Mouse (Mus musculus) embryonic facial prominence, embryonic 10.5 days (tissue): ENCODE measurements at regions not wholly inside any gene's neighbourhood (a gene's known extent, or its start where the extent isn't known, plus 50 kb on each side); places are given as distances from the start of the nearest gene placed in this dataset.

Source experiments
- DNase-seq: peaks from one replicate; pipeline ENCODE4 v3.0.0-alpha.2; 2017; ENCODE audit warnings: low spot score
- H3K27ac ChIP-seq: fragments of 300-500 bp; sonication (generic); replicated peaks from 2 replicates; pipeline ENCODE4 v1.5.1; 2016; ENCODE audit warnings: mild to moderate bottlenecking
- H3K27me3 ChIP-seq: fragments of 300-500 bp; sonication (generic); replicated peaks from 2 replicates; pipeline ENCODE4 v1.6.1; 2016; ENCODE audit warnings: low read depth, mild to moderate bottlenecking; ENCODE audit not compliant: poor library complexity, severe bottlenecking
- H3K36me3 ChIP-seq: fragments of 300-500 bp; sonication (generic); replicated peaks from 2 replicates; pipeline ENCODE4 v1.6.1; 2016; ENCODE audit warnings: mild to moderate bottlenecking, moderate library complexity
- H3K4me1 ChIP-seq: fragments of 300-500 bp; sonication (generic); 2 replicates; pipeline ENCODE4 v1.6.1; 2016
- H3K4me3 ChIP-seq: fragments of 300-500 bp; sonication (generic); 2 replicates; pipeline ENCODE4 v1.5.1; 2016; ENCODE audit warnings: mild to moderate bottlenecking, moderate library complexity
- H3K9me3 ChIP-seq: fragments of 300-500 bp; sonication (generic); 2 replicates; pipeline ENCODE4 v1.6.1; 2016; ENCODE audit warnings: mild to moderate bottlenecking
- WGBS: fragments of 180-500 bp; shearing (Covaris S2); methylation state at CpG from one replicate; pipeline ENCODE4 v1.1.7; 2016; 5-methylcytosine and 5-hydroxymethylcytosine counted together

- no peak overlapping the region for H3K4me3 ChIP-seq
- H3K9me3 ChIP-seq: no peaks in the 10 kb centered on the region
- 73% methylated on average over 6 of the region's 6 CpGs for WGBS
- DNase-seq: no peak
- H3K27me3 ChIP-seq: 0 out of 2 replicates have a peak, but pooled peaks cover 3% of the 10 kb centered on the region
- no peak overlapping the region for H3K27ac ChIP-seq
- H3K36me3 ChIP-seq: no peaks in the 10 kb centered on the region
- H3K4me1 ChIP-seq: peaks cover 11% of the 10 kb centered on the region
These were observed 95.3 kb upstream of the Syt13 start for GRCm38 (mm10) chr2:92819586-92819985.

GRCm38 (mm10) chr2:92824325-92824724 is 90.6 kb upstream of the Syt13 start:
- DNase-seq: no peak
- H3K36me3 ChIP-seq: no peaks in the 10 kb centered on the region
- 0 out of 2 replicates have a peak, but pooled peaks cover 3% of the 10 kb centered on the region for H3K9me3 ChIP-seq
- H3K4me1 ChIP-seq: peaks cover 26% of the 10 kb centered on the region
- 0 out of 2 replicates have a peak overlapping the region, but pooled peaks have one; percentile 52 for H3K27ac ChIP-seq
- 0 out of 2 replicates have a peak, but pooled peaks cover 3% of the 10 kb centered on the region for H3K27me3 ChIP-seq
- H3K4me3 ChIP-seq: no peak overlapping the region
- 70% methylated on average over 1 of the region's 1 CpGs for WGBS

- peak overlapping the region; percentile 57 for H3K27ac ChIP-seq
- 0 out of 2 replicates have a peak, but pooled peaks cover 3% of the 10 kb centered on the region for H3K9me3 ChIP-seq
- 12% methylated on average over 6 of the region's 6 CpGs for WGBS
- no peaks in the 10 kb centered on the region for H3K36me3 ChIP-seq
- H3K4me3 ChIP-seq: no peak overlapping the region
- no peak for DNase-seq
- peaks cover 26% of the 10 kb centered on the region for H3K4me1 ChIP-seq
- 0 out of 2 replicates have a peak, but pooled peaks cover 3% of the 10 kb centered on the region for H3K27me3 ChIP-seq
These were observed 89.5 kb upstream of the Syt13 start for GRCm38 (mm10) chr2:92825395-92825794.

GRCm38 (mm10) chr2:92830134-92830533 is 84.8 kb upstream of the Syt13 start:
- no peak overlapping the region for H3K27ac ChIP-seq
- no peaks in the 10 kb centered on the region for H3K27me3 ChIP-seq
- no peak for DNase-seq
- no peak overlapping the region for H3K4me3 ChIP-seq
- H3K9me3 ChIP-seq: 0 out of 2 replicates have a peak, but pooled peaks cover 3% of the 10 kb centered on the region
- peaks cover 17% of the 10 kb centered on the region for H3K4me1 ChIP-seq
- no peaks in the 10 kb centered on the region for H3K36me3 ChIP-seq
- WGBS: 78% methylated on average over 2 of the region's 2 CpGs

GRCm38 (mm10) chr2:92831784-92832183 is 83.1 kb upstream of the Syt13 start:
- Histone ChIP-seq H3K27me3 (no peaks in the 10 kb centered on the region), H3K27ac (no peak overlapping the region), H3K4me1 (peaks cover 11% of the 10 kb centered on the region; the same call in 1 of the 2 replicates), H3K9me3 (0 out of 2 replicates have a peak, but pooled peaks cover 3% of the 10 kb centered on the region), H3K4me3 (no peak overlapping the region), H3K36me3 (no peaks in the 10 kb centered on the region)
- WGBS: 71% methylated on average over 7 of the region's 7 CpGs
- no peak for DNase-seq

GRCm38 (mm10) chr2:92836203-92836602 is 78.7 kb upstream of the Syt13 start:
- peaks cover 13% of the 10 kb centered on the region; the same call in 1 of the 2 replicates for H3K4me1 ChIP-seq
- no peak overlapping the region for H3K4me3 ChIP-seq
- H3K27me3 ChIP-seq: no peaks in the 10 kb centered on the region
- WGBS: 87% methylated on average over 4 of the region's 4 CpGs
- no peak overlapping the region for H3K27ac ChIP-seq
- no peaks in the 10 kb centered on the region for H3K36me3 ChIP-seq
- no peak for DNase-seq
- H3K9me3 ChIP-seq: no peaks in the 10 kb centered on the region

- Histone ChIP-seq H3K36me3 (no peaks in the 10 kb centered on the region), H3K4me1 (peaks cover 10% of the 10 kb centered on the region; the same call in 1 of the 2 replicates), H3K27me3 (0 out of 2 replicates have a peak, but pooled peaks cover 14% of the 10 kb centered on the region), H3K9me3 (no peaks in the 10 kb centered on the region), H3K4me3 (no peak overlapping the region), H3K27ac (no peak overlapping the region)
- 83% methylated on average over 5 of the region's 5 CpGs for WGBS
- DNase-seq: no peak
These were observed 76.9 kb upstream of the Syt13 start for GRCm38 (mm10) chr2:92838012-92838411.

GRCm38 (mm10) chr2:92840009-92840408 is 74.9 kb upstream of the Syt13 start:
- whole genome bisulfite sequencing: 20% methylated on average over 4 of the region's 4 CpGs
- H3K4me1 ChIP-seq: peaks cover 10% of the 10 kb centered on the region
- H3K27ac ChIP-seq: no peak overlapping the region
- no peaks in the 10 kb centered on the region for H3K36me3 ChIP-seq
- no peaks in the 10 kb centered on the region for H3K9me3 ChIP-seq
- DNase-seq: peak; percentile 69
- H3K4me3 ChIP-seq: no peak overlapping the region
- H3K27me3 ChIP-seq: peaks cover 29% of the 10 kb centered on the region

GRCm38 (mm10) chr2:92841626-92842025 is 73.3 kb upstream of the Syt13 start:
- Histone ChIP-seq H3K4me3 (no peak overlapping the region), H3K27ac (no peak overlapping the region), H3K9me3 (no peaks in the 10 kb centered on the region), H3K27me3 (peaks cover 30% of the 10 kb centered on the region), H3K4me1 (peaks cover 16% of the 10 kb centered on the region), H3K36me3 (no peaks in the 10 kb centered on the region)
- WGBS: 52% methylated on average over 3 of the region's 3 CpGs
- no peak for DNase-seq

GRCm38 (mm10) chr2:92845061-92845769 is 69.7 kb upstream of the Syt13 start:
- H3K27me3 ChIP-seq: peaks cover 33% of the 10 kb centered on the region
- H3K9me3 ChIP-seq: no peaks in the 10 kb centered on the region
- peaks cover 19% of the 10 kb centered on the region for H3K4me1 ChIP-seq
- no peak overlapping the region for H3K4me3 ChIP-seq
- H3K27ac ChIP-seq: no peak overlapping the region
- DNase-seq: no peak
- H3K36me3 ChIP-seq: no peaks in the 10 kb centered on the region
- WGBS: 35% methylated on average over 14 of the region's 14 CpGs

- 81% methylated on average over 13 of the region's 13 CpGs for WGBS
- Histone ChIP-seq H3K36me3 (no peaks in the 10 kb centered on the region), H3K27ac (no peak overlapping the region), H3K4me3 (no peak overlapping the region), H3K27me3 (peaks cover 12% of the 10 kb centered on the region), H3K4me1 (peaks cover 27% of the 10 kb centered on the region), H3K9me3 (no peaks in the 10 kb centered on the region)
- DNase-seq: no peak
These were observed 65.9 kb upstream of the Syt13 start for GRCm38 (mm10) chr2:92848962-92849361.

GRCm38 (mm10) chr2:92851336-92851735 is 63.6 kb upstream of the Syt13 start:
- Histone ChIP-seq H3K4me1 (peaks cover 15% of the 10 kb centered on the region; the same call in 1 of the 2 replicates), H3K36me3 (no peaks in the 10 kb centered on the region), H3K27ac (no peak overlapping the region), H3K27me3 (0 out of 2 replicates have a peak, but pooled peaks cover 3% of the 10 kb centered on the region), H3K9me3 (no peaks in the 10 kb centered on the region), H3K4me3 (no peak overlapping the region)
- peak; percentile 35 for DNase-seq
- WGBS: 34% methylated on average over 5 of the region's 5 CpGs

GRCm38 (mm10) chr2:92853175-92853574 is 61.7 kb upstream of the Syt13 start:
- Histone ChIP-seq H3K27me3 (no peaks in the 10 kb centered on the region), H3K4me1 (peaks cover 13% of the 10 kb centered on the region; the same call in 1 of the 2 replicates), H3K4me3 (no peak overlapping the region), H3K9me3 (no peaks in the 10 kb centered on the region), H3K27ac (no peak overlapping the region), H3K36me3 (no peaks in the 10 kb centered on the region)
- 80% methylated on average over 3 of the region's 3 CpGs for WGBS
- no peak for DNase-seq
